Mouse (Mus musculus) CH12.LX (cell line): Measurements from ENCODE around the gene Emg1. TPM values are rescaled to one million over a fixed set of nuclear protein-coding genes. Genes with fewer than 3 reads are reported as not detected.
A peak's percentile ranks its signal among the peaks of the same experiment; 100 is the strongest.

Experiments
- DNase-seq: peaks from one replicate; pipeline ENCODE4 v3.0.0-alpha.2; 2013; ENCODE audit errors: extremely low read depth
- H3K27ac ChIP-seq: 2 replicates; pipeline ENCODE4 v1.5.1; 2012; ENCODE audit warnings: low read depth, mild to moderate bottlenecking, control low read depth, moderate library complexity; ENCODE audit not compliant: insufficient read depth
- H3K27me3 ChIP-seq: replicated peaks from 2 replicates; pipeline ENCODE3; 2012; ENCODE audit warnings: inconsistent platforms
- H3K36me3 ChIP-seq, 2 experiments: replicated peaks in 1 of 2; 2 replicates each; pipeline versions ENCODE3 to v1.6.1; 2012; ENCODE audit warnings: inconsistent platforms in 1 of 2, low read length in 1 of 2, mild to moderate bottlenecking in 1 of 2, mixed read lengths in 1 of 2, moderate library complexity in 1 of 2; ENCODE audit not compliant: control insufficient read depth in 1 of 2, insufficient read depth in 1 of 2
- H3K4me1 ChIP-seq, 2 experiments: 2 replicates each; pipeline ENCODE4 v1.6.1; 2012; ENCODE audit warnings: inconsistent platforms in 1 of 2, moderate library complexity in 1 of 2; ENCODE audit not compliant: insufficient read depth in 2 of 2, control insufficient read depth in 1 of 2
- H3K4me2 ChIP-seq: 2 replicates; pipeline ENCODE4 v1.6.1; 2012; ENCODE audit warnings: low read depth, mild to moderate bottlenecking, control low read depth; ENCODE audit not compliant: poor library complexity, insufficient read depth, severe bottlenecking
- H3K4me3 ChIP-seq, 3 experiments: fragments of 150-350 bp in 1 of 3; sonication (generic) in 1 of 3; replicated peaks in 1 of 3; 2 replicates each; pipeline versions ENCODE3 to v1.5.1; 2011 to 2012; ENCODE audit warnings: low read depth in 2 of 3, low read length in 2 of 3, mild to moderate bottlenecking in 2 of 3, moderate library complexity in 2 of 3, control low read depth in 1 of 3, improper control_type of control experiment in 1 of 3, inconsistent platforms in 1 of 3, mixed read lengths in 1 of 3; ENCODE audit not compliant: poor library complexity in 1 of 3
- H3K79me2 ChIP-seq: replicated peaks from 2 replicates; pipeline ENCODE4 v1.6.1; 2012; ENCODE audit warnings: mild to moderate bottlenecking, moderate library complexity; ENCODE audit not compliant: control insufficient read depth, poor library complexity, insufficient read depth, severe bottlenecking; ENCODE audit errors: extremely low read depth
- H3K9ac ChIP-seq: 2 replicates; pipeline ENCODE4 v1.6.1; 2012; ENCODE audit warnings: low read depth, mild to moderate bottlenecking, control low read depth, moderate library complexity; ENCODE audit not compliant: insufficient read depth
- H3K9me3 ChIP-seq: replicated peaks from 2 replicates; pipeline ENCODE3; 2012; ENCODE audit warnings: low read length, inconsistent platforms, mixed read lengths
- BHLHE40 ChIP-seq: IDR thresholded peaks from 2 replicates; pipeline ENCODE4 v1.6.1; 2011; ENCODE audit warnings: mild to moderate bottlenecking, low read depth, low read length, improper control_type of control experiment
- CHD2 ChIP-seq: IDR thresholded peaks from 2 replicates; pipeline ENCODE4 v1.6.1; 2011; ENCODE audit warnings: low read length, improper control_type of control experiment
- CTCF ChIP-seq, 2 experiments: IDR thresholded peaks in 1 of 2; conservative IDR thresholded peaks in 1 of 2; 2 replicates each; pipeline ENCODE4 v1.5.1; 2011 to 2012; ENCODE audit warnings: low read depth in 2 of 2, low read length in 2 of 2, improper control_type of control experiment in 1 of 2, inconsistent platforms in 1 of 2, mild to moderate bottlenecking in 1 of 2, moderate library complexity in 1 of 2
- ELF1 ChIP-seq: IDR thresholded peaks from 2 replicates; pipeline ENCODE4 v1.6.1; 2014; ENCODE audit warnings: low read depth, mild to moderate bottlenecking, inconsistent platforms, low read length, improper control_type of control experiment
- ETS1 ChIP-seq: conservative IDR thresholded peaks from 2 replicates; pipeline ENCODE4 v1.6.1; 2012; ENCODE audit warnings: low read depth, mild to moderate bottlenecking, inconsistent platforms, low read length, improper control_type of control experiment, moderate library complexity
- HCFC1 ChIP-seq: IDR thresholded peaks from 2 replicates; pipeline ENCODE4 v1.6.1; 2012; ENCODE audit warnings: low read depth, mild to moderate bottlenecking, inconsistent platforms, low read length, improper control_type of control experiment
- IRF4 ChIP-seq: IDR thresholded peaks from 2 replicates; pipeline ENCODE4 v1.6.1; 2014; ENCODE audit warnings: low read depth, mild to moderate bottlenecking, inconsistent platforms, low read length, improper control_type of control experiment
- MAZ ChIP-seq: IDR thresholded peaks from 2 replicates; pipeline ENCODE4 v1.6.1; 2012; ENCODE audit warnings: low read depth, mild to moderate bottlenecking, inconsistent platforms, low read length, improper control_type of control experiment, moderate library complexity
- MEF2A ChIP-seq: IDR thresholded peaks from 2 replicates; pipeline ENCODE4 v1.6.1; 2014; ENCODE audit warnings: low read depth, mild to moderate bottlenecking, inconsistent platforms, low read length, improper control_type of control experiment, borderline replicate concordance
- MYC ChIP-seq: IDR thresholded peaks from 2 replicates; pipeline ENCODE4 v1.6.1; 2011; ENCODE audit warnings: low read depth, mild to moderate bottlenecking, improper control_type of control experiment, low read length
- NELFE ChIP-seq: IDR thresholded peaks from 2 replicates; pipeline ENCODE4 v1.6.1; 2011; ENCODE audit warnings: low read depth, low read length, improper control_type of control experiment
- NRF1 ChIP-seq: IDR thresholded peaks from 2 replicates; pipeline ENCODE4 v1.6.1; 2014; ENCODE audit warnings: low read depth, mild to moderate bottlenecking, inconsistent platforms, low read length, improper control_type of control experiment, moderate library complexity
- POLR2A ChIP-seq: IDR thresholded peaks from 2 replicates; pipeline ENCODE4 v1.6.1; 2011; ENCODE audit warnings: low read depth, mild to moderate bottlenecking, improper control_type of control experiment, low read length
- POLR2AphosphoS2 ChIP-seq: IDR thresholded peaks from 2 replicates; pipeline ENCODE4 v1.6.1; 2011; ENCODE audit warnings: low read depth, low read length, improper control_type of control experiment
- RAD21 ChIP-seq: IDR thresholded peaks from 2 replicates; pipeline ENCODE4 v1.6.1; 2011; ENCODE audit warnings: low read depth, mild to moderate bottlenecking, low read length, improper control_type of control experiment, moderate library complexity
- RCOR1 ChIP-seq: conservative IDR thresholded peaks from 2 replicates; pipeline ENCODE4 v1.6.1; 2012; ENCODE audit warnings: low read depth, mild to moderate bottlenecking, inconsistent platforms, low read length, improper control_type of control experiment
- SIN3A ChIP-seq: IDR thresholded peaks from 2 replicates; pipeline ENCODE4 v1.6.1; 2012; ENCODE audit warnings: low read length, improper control_type of control experiment, inconsistent platforms
- SMC3 ChIP-seq: IDR thresholded peaks from 2 replicates; pipeline ENCODE4 v1.6.1; 2011; ENCODE audit warnings: low read depth, low read length, improper control_type of control experiment
- TBP ChIP-seq: conservative IDR thresholded peaks from 2 replicates; pipeline ENCODE4 v1.6.1; 2011; ENCODE audit warnings: low read depth, low read length, improper control_type of control experiment
- TCF12 ChIP-seq: IDR thresholded peaks from 2 replicates; pipeline ENCODE4 v1.6.1; 2014; ENCODE audit warnings: low read depth, mild to moderate bottlenecking, inconsistent platforms, low read length, improper control_type of control experiment
- UBTF ChIP-seq: IDR thresholded peaks from 2 replicates; pipeline ENCODE4 v1.6.1; 2012; ENCODE audit warnings: low read depth, mild to moderate bottlenecking, inconsistent platforms, low read length, improper control_type of control experiment, moderate library complexity
- USF1 ChIP-seq: IDR thresholded peaks from 2 replicates; pipeline ENCODE4 v1.6.1; 2014; ENCODE audit warnings: low read depth, mild to moderate bottlenecking, inconsistent platforms, low read length, improper control_type of control experiment
- USF2 ChIP-seq: conservative IDR thresholded peaks from 2 replicates; pipeline ENCODE4 v1.6.1; 2011; ENCODE audit warnings: low read depth, low read length, improper control_type of control experiment
- ZKSCAN1 ChIP-seq: IDR thresholded peaks from 2 replicates; pipeline ENCODE4 v1.6.1; 2012; ENCODE audit warnings: low read depth, inconsistent platforms, low read length, improper control_type of control experiment, borderline replicate concordance
- dilution Hi-C: fragments of 300-500 bp; cut with MboI; formaldehyde crosslinking; loops from 2 replicates; pipeline ENCODE4 v1.14.3; 2020; ENCODE audit warnings: low sequenced_read_pairs; ENCODE audit not compliant: extremely low pct_unique_long_range_greater_than_20kb, extremely low pct_ligation_motif_present
- in situ Hi-C: fragments of 300-500 bp; cut with MboI; formaldehyde crosslinking; loops from 3 replicates; pipeline ENCODE4 v1.14.3; 2019; ENCODE audit warnings: low sequenced_read_pairs, low pct_ligation_motif_present, low pct_unique_long_range_greater_than_20kb, mixed read lengths
- polyA plus RNA-seq: library from polyadenylated mRNA; unstranded; fragments of >175 nt; gene quantifications from 2 replicates; pipeline ENCODE4 v1.2.1, GENCODE M21; 2012; ENCODE audit warnings: low read depth; ENCODE audit not compliant: insufficient read length
- total RNA-seq, 2 experiments: library from RNA; depleted of rRNA; stranded (reverse); fragments of 300-350 nt in 1 of 2; fragments of >200 nt in 1 of 2; gene quantifications; 2 replicates each; pipeline ENCODE4 v1.2.3; 2012 to 2014

Emg1 gene
- total and polyA plus RNA-seq, 3 experiments = 301 to 481 (median 352) TPM

DNA sequence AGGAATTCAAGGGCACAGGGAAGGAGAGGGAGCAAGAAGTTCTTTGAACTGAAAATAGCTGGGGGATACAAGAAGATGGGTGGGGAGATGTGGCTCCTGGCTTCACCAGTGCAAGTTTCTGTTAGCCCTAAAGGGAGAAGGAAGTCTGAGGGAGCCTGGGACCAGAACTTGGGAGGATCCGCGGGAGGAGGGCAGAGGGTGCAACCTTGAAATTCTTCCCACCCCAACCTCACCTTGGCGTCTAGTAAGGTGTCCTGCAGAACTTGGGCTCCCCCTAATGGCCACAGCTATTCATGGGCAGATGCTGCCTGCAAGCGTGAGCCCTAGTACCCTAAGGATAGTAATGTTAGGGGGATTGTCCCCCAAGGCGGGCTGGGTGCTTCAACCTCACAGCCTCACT lies 47.3 kb upstream of the Emg1 start:
- dilution Hi-C loops (no loop called here), in situ Hi-C loops (no loop called here)
- Histone ChIP-seq H3K4me1 (peaks cover 5 to 38% of the 10 kb centered on the region in 2 experiments), H3K9ac (peak overlapping the region; percentile 65), H3K27ac (no peak overlapping the region), H3K4me3 (peak overlapping the region in 1 of 3 experiments; percentile 12), H3K27me3 (no peaks in the 10 kb centered on the region), H3K4me2 (peak overlapping the region; percentile 79), H3K9me3 (no peaks in the 10 kb centered on the region), H3K79me2 (peaks cover 6% of the 10 kb centered on the region; the same call in 1 of the 2 replicates), H3K36me3 (peaks cover 19 to 48% of the 10 kb centered on the region in 2 experiments)
- TF ChIP-seq MAZ (no peak; the same call in 1 of the 2 replicates), SIN3A (no peak), NRF1 (no peak), HCFC1 (peak; percentile 70), ZKSCAN1 (no peak), RAD21 (peak; percentile 95), BHLHE40 (no peak), MYC (peak; percentile 45; the same call in 1 of the 2 replicates), SMC3 (peak; percentile 86), UBTF (0 out of 2 replicates have a peak, but pooled peaks have one; percentile 40), TBP (no peak), IRF4 (peak; percentile 30; the same call in 1 of the 2 replicates), ELF1 (0 out of 2 replicates have a peak, but pooled peaks have one; percentile 18), TCF12 (0 out of 2 replicates have a peak, but pooled peaks have one; percentile 6), POLR2A (peak; percentile 43; the same call in 1 of the 2 replicates), CTCF (conservative IDR thresholded peaks at IDR 0.05 in 1 of 2, IDR thresholded peaks at IDR 0.05 in 1 of 2; ENCODE audit: low read depth in 2 of 2, low read length in 2 of 2) (peak; percentile 91 to 98), POLR2AphosphoS2 (peak; percentile 56; the same call in 1 of the 2 replicates), RCOR1 (no peak)
- peak; percentile 91 for DNase-seq

- Histone ChIP-seq H3K27me3 (no peaks in the 10 kb centered on the region), H3K4me3 (peak overlapping the region in 1 of 3 experiments; percentile 12), H3K79me2 (peaks cover 6% of the 10 kb centered on the region; the same call in 1 of the 2 replicates), H3K9ac (peak overlapping the region; percentile 65), H3K27ac (no peak overlapping the region), H3K36me3 (peaks cover 16 to 44% of the 10 kb centered on the region in 2 experiments), H3K9me3 (no peaks in the 10 kb centered on the region), H3K4me2 (peak overlapping the region; percentile 79), H3K4me1 (peaks cover 5 to 39% of the 10 kb centered on the region in 2 experiments)
- no peak for TF ChIP-seq USF2
- TF ChIP-seq TCF12 = no peak
- no peak for TF ChIP-seq POLR2A
- TF ChIP-seq USF1 = no peak
- no peak for TF ChIP-seq SIN3A
- no peak for TF ChIP-seq MEF2A
- no peak for TF ChIP-seq ETS1
- TF ChIP-seq UBTF = no peak
- TF ChIP-seq CHD2 = no peak
- TF ChIP-seq NELFE = no peak
- in situ Hi-C loops (no loop called here), dilution Hi-C loops (no loop called here)
- DNase-seq = no peak
Measured at GRCm38 (mm10) chr6:124758849-124759232, 46.9 kb upstream of the Emg1 start.
